Mouse (Mus musculus) liver, postnatal 0 days (tissue): Measurements from ENCODE around the gene Pank4. TPM values are rescaled to one million over a fixed set of nuclear protein-coding genes. Genes with fewer than 3 reads are reported as not detected.

Source experiments
- ATAC-seq: fragments of 200-750 bp; cut with Nextera tagmentation; 2 replicates; pipeline ENCODE4 v1.8.0; 2017; ENCODE audit warnings: mild to moderate bottlenecking, moderate library complexity
- DNase-seq: peaks from one replicate; pipeline ENCODE4 v3.0.0-alpha.2; 2016
- H3K27ac ChIP-seq: fragments of 300-500 bp; sonication (generic); 2 replicates; pipeline ENCODE4 v1.5.1; 2014; ENCODE audit warnings: antibody characterized with exemption, moderate library complexity, mild to moderate bottlenecking, low read depth
- H3K27me3 ChIP-seq: fragments of 300-500 bp; sonication (generic); 2 replicates; pipeline ENCODE4 v1.6.1; 2014; ENCODE audit warnings: low read length, control low read depth, mixed read lengths; ENCODE audit not compliant: insufficient read depth
- H3K36me3 ChIP-seq: fragments of 300-500 bp; sonication (generic); replicated peaks from 2 replicates; pipeline ENCODE4 v1.6.1; 2014; ENCODE audit warnings: mild to moderate bottlenecking, control low read depth, low read length, moderate library complexity, mixed read lengths; ENCODE audit not compliant: insufficient read depth
- H3K4me1 ChIP-seq: fragments of 300-500 bp; sonication (generic); 2 replicates; pipeline ENCODE4 v1.6.1; 2014; ENCODE audit warnings: antibody characterized with exemption, mild to moderate bottlenecking, control low read depth; ENCODE audit not compliant: insufficient read depth
- H3K4me2 ChIP-seq: fragments of 300-500 bp; sonication (generic); 2 replicates; pipeline ENCODE4 v1.6.1; 2014; ENCODE audit warnings: low read depth, mild to moderate bottlenecking, low read length, moderate library complexity, mixed read lengths
- H3K4me3 ChIP-seq: fragments of 300-500 bp; sonication (generic); 2 replicates; pipeline ENCODE4 v1.5.1; 2014; ENCODE audit warnings: low read depth, low read length
- H3K9ac ChIP-seq: fragments of 300-500 bp; sonication (generic); replicated peaks from 2 replicates; pipeline ENCODE4 v1.6.1; 2014; ENCODE audit warnings: mild to moderate bottlenecking, moderate library complexity
- H3K9me3 ChIP-seq: fragments of 300-500 bp; sonication (generic); 2 replicates; pipeline ENCODE4 v1.6.1; 2016; ENCODE audit warnings: mild to moderate bottlenecking, control low read depth, low read length, mixed read lengths
- CTCF ChIP-seq: sonication (generic); IDR thresholded peaks from 2 replicates; pipeline ENCODE4 v1.5.1; 2016; ENCODE audit warnings: antibody characterized with exemption, low read depth
- EP300 ChIP-seq: IDR thresholded peaks from 2 replicates; pipeline ENCODE4 v1.6.1; 2016; ENCODE audit warnings: antibody characterized with exemption, low read depth, mild to moderate bottlenecking
- WGBS: fragments of 180-500 bp; shearing (Covaris S2); extraction: QIAGEN DNeasy Blood & Tissue Kit; methylation state at CpG from one replicate; pipeline ENCODE4 v1.1.7; 2014; ENCODE audit not compliant: insufficient replicate concordance; 5-methylcytosine and 5-hydroxymethylcytosine counted together
- polyA plus RNA-seq: library from polyadenylated mRNA; unstranded; fragments of >200 nt; fragmentation: Nextera tagmentation; extraction: Ambion mirVana; gene quantifications from 2 replicates; pipeline ENCODE4 v1.2.1, GENCODE M21; 2015

The Pank4 gene
- polyA plus RNA-seq, 1 experiment from 2014 or later, result 11.4 TPM

GRCm38 (mm10) chr4:154961911-154962310 lies 2.0 kb upstream of the Pank4 start:
- DNase-seq (peak; percentile 58), ATAC-seq (no peak)
- Histone ChIP-seq H3K27ac (peak overlapping the region; percentile 48; the same call in 1 of the 2 replicates), H3K36me3 (peaks cover 7% of the 10 kb centered on the region; the same call in 1 of the 2 replicates), H3K27me3 (peaks cover 67% of the 10 kb centered on the region), H3K9me3 (no peaks in the 10 kb centered on the region), H3K9ac (no peak overlapping the region), H3K4me1 (peaks cover 46% of the 10 kb centered on the region), H3K4me3 (peak overlapping the region; percentile 51), H3K4me2 (peak overlapping the region; percentile 68)
- TF ChIP-seq CTCF (no peak), EP300 (no peak)
- 13% methylated on average over 13 of the region's 13 CpGs for WGBS

GRCm38 (mm10) chr4:154962683-154963082 lies 1.2 kb upstream of the Pank4 start:
- peaks cover 59% of the 10 kb centered on the region for H3K27me3 ChIP-seq
- no peak overlapping the region for H3K4me2 ChIP-seq
- DNase-seq, result no peak
- 80% methylated on average over 7 of the region's 7 CpGs for WGBS
- H3K36me3 ChIP-seq, result peaks cover 10% of the 10 kb centered on the region
- TF ChIP-seq EP300, result no peak
- TF ChIP-seq CTCF, result no peak
- no peak overlapping the region for H3K9ac ChIP-seq
- no peaks in the 10 kb centered on the region for H3K9me3 ChIP-seq
- H3K4me1 ChIP-seq, result peaks cover 46% of the 10 kb centered on the region
- no peak overlapping the region for H3K27ac ChIP-seq
- ATAC-seq, result no peak
- no peak overlapping the region for H3K4me3 ChIP-seq

- H3K4me1 ChIP-seq, result peaks cover 46% of the 10 kb centered on the region
- H3K36me3 ChIP-seq, result peaks cover 14% of the 10 kb centered on the region
- H3K27ac ChIP-seq, result no peak overlapping the region
- peak overlapping the region; percentile 98 for H3K4me2 ChIP-seq
- no peak for ATAC-seq
- H3K27me3 ChIP-seq, result peaks cover 53% of the 10 kb centered on the region
- no peak for DNase-seq
- 54% methylated on average over 11 of the region's 11 CpGs for WGBS
- TF ChIP-seq CTCF (no peak), EP300 (no peak)
- H3K9ac ChIP-seq, result no peak overlapping the region
- H3K9me3 ChIP-seq, result no peaks in the 10 kb centered on the region
- peak overlapping the region; percentile 95 for H3K4me3 ChIP-seq
Observed at GRCm38 (mm10) chr4:154963190-154963836, 610 bp upstream of the Pank4 start.

GRCm38 (mm10) chr4:154964581-154965235 lies 785 bp downstream of the Pank4 start:
- no peak for TF ChIP-seq CTCF
- peak; percentile 19; the same call in 1 of the 2 replicates for TF ChIP-seq EP300
- H3K27ac ChIP-seq, result peak overlapping the region; percentile 80
- H3K36me3 ChIP-seq, result peaks cover 23% of the 10 kb centered on the region
- H3K9ac ChIP-seq, result peak overlapping the region; percentile 91
- WGBS, result under 1% methylated on average over 34 of the region's 36 CpGs
- peaks cover 39% of the 10 kb centered on the region for H3K27me3 ChIP-seq
- peak overlapping the region; percentile 98 for H3K4me2 ChIP-seq
- no peaks in the 10 kb centered on the region for H3K9me3 ChIP-seq
- ATAC-seq, result peak; percentile 50
- DNase-seq, result peak; percentile 59
- H3K4me1 ChIP-seq, result peaks cover 46% of the 10 kb centered on the region
- peak overlapping the region; percentile 95 for H3K4me3 ChIP-seq

DNA sequence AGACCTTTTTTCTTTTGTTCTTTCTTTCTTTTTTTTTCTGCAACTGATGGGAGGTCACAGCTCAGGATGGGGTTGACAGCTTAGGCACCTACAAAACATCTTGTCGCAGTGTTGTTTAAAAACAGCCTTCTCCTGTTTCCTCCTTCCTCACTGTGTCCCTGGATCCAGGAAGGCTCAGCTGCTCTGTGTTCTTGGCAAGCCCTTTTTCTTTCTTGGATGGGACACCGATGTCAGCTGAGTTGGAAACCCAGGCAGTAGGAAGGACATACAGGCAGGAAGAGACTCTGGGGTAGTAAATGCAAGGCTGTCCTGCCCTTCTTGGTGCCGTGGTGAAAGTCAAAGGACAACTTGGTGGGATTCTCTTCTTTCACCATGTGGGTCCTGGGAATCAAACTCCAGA lies 1.9 kb downstream of the Pank4 start:
- Histone ChIP-seq H3K4me2 (peak overlapping the region; percentile 98), H3K9me3 (no peaks in the 10 kb centered on the region), H3K27ac (no peak overlapping the region; the same call in 1 of the 2 replicates), H3K36me3 (peaks cover 34% of the 10 kb centered on the region), H3K4me1 (peaks cover 40% of the 10 kb centered on the region), H3K27me3 (peaks cover 28% of the 10 kb centered on the region), H3K4me3 (peak overlapping the region; percentile 95; the same call in 1 of the 2 replicates), H3K9ac (peak overlapping the region; percentile 91; the same call in 1 of the 2 replicates)
- no peak for DNase-seq
- no peak for ATAC-seq
- TF ChIP-seq EP300 (no peak), CTCF (no peak)
- WGBS, result 65% methylated on average over 3 of the region's 3 CpGs

DNA sequence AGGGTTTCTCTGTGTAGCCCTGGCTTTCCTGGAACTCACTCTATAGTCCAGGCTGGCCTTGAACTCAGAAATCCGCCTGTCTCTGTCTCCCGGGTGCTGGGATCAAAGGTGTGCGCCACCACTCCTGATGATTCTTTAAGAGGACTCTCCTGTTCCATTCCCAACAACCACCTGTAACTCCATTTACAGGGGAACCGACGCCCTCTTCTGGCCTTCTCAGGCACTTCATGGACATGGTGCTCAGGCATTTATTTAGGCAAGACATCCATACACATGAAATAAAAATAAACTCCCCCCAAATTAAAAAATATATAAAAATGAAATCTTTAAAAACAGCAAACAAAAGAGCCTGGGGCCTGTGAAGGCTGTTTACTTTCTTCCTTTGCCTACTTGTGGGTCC lies 3.2 kb downstream of the Pank4 start:
- no peak overlapping the region for H3K9ac ChIP-seq
- WGBS, result 64% methylated on average over 5 of the region's 5 CpGs
- no peak overlapping the region; the same call in 1 of the 2 replicates for H3K27ac ChIP-seq
- peaks cover 15% of the 10 kb centered on the region for H3K27me3 ChIP-seq
- no peaks in the 10 kb centered on the region for H3K9me3 ChIP-seq
- peaks cover 28% of the 10 kb centered on the region for H3K4me1 ChIP-seq
- no peak overlapping the region for H3K4me2 ChIP-seq
- no peak overlapping the region for H3K4me3 ChIP-seq
- peak; percentile 61 for DNase-seq
- H3K36me3 ChIP-seq, result peaks cover 47% of the 10 kb centered on the region
- TF ChIP-seq EP300 (no peak), CTCF (peak; percentile 64)
- no peak for ATAC-seq
